Mouse (Mus musculus): ENCODE results near the gene Cmss1. TPM values are rescaled to one million over a fixed set of nuclear protein-coding genes. Genes with fewer than 3 reads are reported as not detected.

The Cmss1 gene
- polyA plus RNA-seq, 1 experiment from 2014 or later: 36.8 TPM

- Histone ChIP-seq H3K27ac (no peak overlapping the region), H3K27me3 (no peaks in the 10 kb centered on the region), H3K4me2 (replicated peaks) (no peak overlapping the region), H3K9me3 (no peaks in the 10 kb centered on the region), H3K4me3 (replicated peaks) (no peak overlapping the region), H3K9ac (replicated peaks) (no peak overlapping the region), H3K36me3 (no peaks in the 10 kb centered on the region), H3K4me1 (replicated peaks) (no peaks in the 10 kb centered on the region)
- no peak for ATAC-seq
- 87% methylated on average over 1 of the region's 1 CpGs for WGBS
Measured at GRCm38 (mm10) chr16:57534811-57535210, 71.9 kb downstream of the Cmss1 start.

- H3K27ac ChIP-seq: no peak overlapping the region
- WGBS: 85% methylated on average over 1 of the region's 1 CpGs
- ATAC-seq: no peak
Measured at GRCm38 (mm10) chr16:57534365-57534764, 72.3 kb downstream of the Cmss1 start.

GRCm38 (mm10) chr16:57532081-57532493 is 74.6 kb downstream of the Cmss1 start:
- Histone ChIP-seq H3K4me3 (replicated peaks) (no peak overlapping the region), H3K4me1 (replicated peaks) (no peaks in the 10 kb centered on the region), H3K36me3 (no peaks in the 10 kb centered on the region), H3K4me2 (replicated peaks) (no peak overlapping the region), H3K27ac (no peak overlapping the region), H3K27me3 (no peaks in the 10 kb centered on the region), H3K9ac (replicated peaks) (no peak overlapping the region), H3K9me3 (no peaks in the 10 kb centered on the region)
- WGBS: 61% methylated on average over 6 of the region's 6 CpGs
- ATAC-seq: no peak

More at GRCm38 (mm10) chr16:57534365-57534764, 72.3 kb downstream of the Cmss1 start:
- Histone ChIP-seq H3K4me2 (replicated peaks) (no peak overlapping the region), H3K27me3 (no peaks in the 10 kb centered on the region), H3K36me3 (no peaks in the 10 kb centered on the region), H3K4me3 (replicated peaks) (no peak overlapping the region), H3K4me1 (replicated peaks) (no peaks in the 10 kb centered on the region), H3K9ac (replicated peaks) (no peak overlapping the region), H3K9me3 (no peaks in the 10 kb centered on the region)

- no peaks in the 10 kb centered on the region for H3K9me3 ChIP-seq
- H3K9ac ChIP-seq (replicated peaks): no peak overlapping the region
- no peaks in the 10 kb centered on the region for H3K4me1 ChIP-seq (replicated peaks)
- no peak overlapping the region for H3K27ac ChIP-seq
- WGBS: 89% methylated on average over 4 of the region's 4 CpGs
- no peak for ATAC-seq
- no peak overlapping the region for H3K4me2 ChIP-seq (replicated peaks)
- H3K36me3 ChIP-seq: no peaks in the 10 kb centered on the region
- no peak overlapping the region for H3K4me3 ChIP-seq (replicated peaks)
- H3K27me3 ChIP-seq: no peaks in the 10 kb centered on the region
Measured at GRCm38 (mm10) chr16:57530547-57530946, 76.1 kb downstream of the Cmss1 start.

- Histone ChIP-seq H3K4me2 (replicated peaks) (no peak overlapping the region), H3K4me3 (replicated peaks) (no peak overlapping the region), H3K27ac (no peak overlapping the region), H3K9me3 (no peaks in the 10 kb centered on the region), H3K4me1 (replicated peaks) (no peaks in the 10 kb centered on the region), H3K27me3 (no peaks in the 10 kb centered on the region), H3K9ac (replicated peaks) (no peak overlapping the region), H3K36me3 (no peaks in the 10 kb centered on the region)
- WGBS: 84% methylated on average over 4 of the region's 4 CpGs
- no peak for ATAC-seq
Measured at GRCm38 (mm10) chr16:57528457-57528856, 78.2 kb downstream of the Cmss1 start.

DNA sequence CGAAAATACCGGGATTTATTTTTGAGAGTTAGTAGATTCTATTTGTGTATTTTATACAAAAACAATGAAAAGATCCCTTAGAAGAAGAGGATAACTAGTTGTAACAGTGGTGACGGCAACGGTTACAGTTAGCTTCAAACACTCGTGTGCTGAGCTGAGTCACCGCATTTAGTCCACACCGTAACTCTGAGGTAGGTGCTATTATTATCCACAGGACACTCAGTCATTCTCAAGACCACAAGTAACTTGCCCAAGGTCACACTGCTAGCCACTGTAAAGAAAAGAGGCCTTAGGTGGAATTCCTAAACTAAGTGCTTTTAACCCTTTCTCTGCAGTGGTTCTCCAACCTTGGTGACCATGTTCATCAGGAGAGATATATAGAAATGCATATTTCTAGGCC is 79.8 kb downstream of the Cmss1 start:
- Histone ChIP-seq H3K27me3 (no peaks in the 10 kb centered on the region), H3K9me3 (no peaks in the 10 kb centered on the region), H3K36me3 (no peaks in the 10 kb centered on the region), H3K4me3 (replicated peaks) (no peak overlapping the region), H3K4me2 (replicated peaks) (no peak overlapping the region), H3K4me1 (replicated peaks) (no peaks in the 10 kb centered on the region), H3K27ac (no peak overlapping the region), H3K9ac (replicated peaks) (no peak overlapping the region)
- no peak for ATAC-seq
- WGBS: 94% methylated on average over 7 of the region's 7 CpGs

DNA sequence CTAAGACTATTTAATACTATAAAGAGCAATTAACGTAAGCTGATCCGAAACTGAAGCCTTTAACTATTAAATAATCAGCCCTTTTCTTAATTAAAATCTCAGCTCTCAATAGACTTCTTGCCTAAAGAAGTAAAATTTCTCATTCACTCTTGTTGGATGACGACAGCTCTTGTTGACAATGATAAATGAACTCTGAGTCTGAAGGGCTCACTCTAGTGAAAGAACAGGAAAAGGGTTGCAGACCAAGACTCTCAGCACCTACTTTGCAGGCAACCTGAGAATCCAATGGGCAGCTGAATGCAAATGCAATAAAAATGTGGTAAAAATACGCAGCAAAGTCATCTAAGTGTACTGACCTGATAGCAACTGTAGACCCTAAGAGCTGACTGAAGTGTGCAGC is 81.2 kb downstream of the Cmss1 start:
- Histone ChIP-seq H3K4me2 (replicated peaks) (no peak overlapping the region), H3K9ac (replicated peaks) (no peak overlapping the region), H3K36me3 (no peaks in the 10 kb centered on the region), H3K9me3 (no peaks in the 10 kb centered on the region), H3K27ac (no peak overlapping the region), H3K27me3 (no peaks in the 10 kb centered on the region), H3K4me3 (replicated peaks) (no peak overlapping the region), H3K4me1 (replicated peaks) (no peaks in the 10 kb centered on the region)
- no peak for ATAC-seq
- 87% methylated on average over 4 of the region's 4 CpGs for WGBS

DNA sequence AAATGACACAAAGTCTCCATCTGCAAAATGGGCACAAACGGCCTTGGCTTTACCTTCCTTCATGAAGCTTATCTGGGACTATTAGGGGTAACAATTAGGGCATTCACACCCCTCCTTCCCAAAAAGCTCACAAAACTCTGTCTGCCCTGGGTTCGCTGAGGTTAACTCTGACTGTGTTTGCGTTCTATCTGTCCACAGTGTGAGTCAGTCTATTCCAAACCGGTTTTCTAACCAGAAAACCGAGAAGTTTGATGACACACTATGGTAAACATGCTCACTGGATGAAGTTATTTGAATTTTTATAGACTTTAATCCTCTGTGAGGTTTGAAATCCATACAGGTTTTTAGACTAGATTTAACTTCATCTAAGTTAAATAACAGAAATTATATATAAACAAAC is 81.6 kb downstream of the Cmss1 start:
- Histone ChIP-seq H3K4me2 (replicated peaks) (no peak overlapping the region), H3K27me3 (no peaks in the 10 kb centered on the region), H3K4me1 (replicated peaks) (no peaks in the 10 kb centered on the region), H3K4me3 (replicated peaks) (no peak overlapping the region), H3K9me3 (no peaks in the 10 kb centered on the region), H3K36me3 (no peaks in the 10 kb centered on the region), H3K27ac (no peak overlapping the region), H3K9ac (replicated peaks) (no peak overlapping the region)
- no peak for ATAC-seq
- WGBS: 90% methylated on average over 5 of the region's 5 CpGs

DNA sequence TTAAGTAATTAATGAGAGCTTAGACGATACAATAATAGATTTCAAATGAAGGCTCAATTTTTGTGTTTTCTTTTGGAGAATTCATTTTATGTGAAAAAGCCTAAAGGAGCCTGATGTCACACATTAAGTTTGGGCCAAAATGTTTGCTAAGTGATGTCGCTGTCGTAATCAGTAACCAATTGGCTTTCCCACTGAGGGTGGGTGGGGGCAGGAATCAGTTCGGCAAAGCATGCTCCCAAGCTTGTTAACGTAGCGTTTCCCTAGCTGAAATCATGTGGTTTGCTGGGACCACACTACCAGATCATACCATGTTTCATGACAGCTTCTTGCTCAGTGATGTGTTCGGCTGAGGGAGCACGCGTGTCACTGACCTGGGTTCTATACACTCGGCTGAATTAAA is 91.0 kb downstream of the Cmss1 start:
- Histone ChIP-seq H3K4me1 (replicated peaks) (no peaks in the 10 kb centered on the region), H3K27me3 (no peaks in the 10 kb centered on the region), H3K27ac (no peak overlapping the region), H3K4me2 (replicated peaks) (no peak overlapping the region), H3K36me3 (no peaks in the 10 kb centered on the region), H3K9ac (replicated peaks) (no peak overlapping the region), H3K4me3 (replicated peaks) (no peak overlapping the region), H3K9me3 (no peaks in the 10 kb centered on the region)
- 91% methylated on average over 10 of the region's 10 CpGs for WGBS
- no peak for ATAC-seq

GRCm38 (mm10) chr16:57514371-57514770 is 92.3 kb downstream of the Cmss1 start:
- no peak for ATAC-seq
- no peak overlapping the region for H3K4me2 ChIP-seq (replicated peaks)
- no peak overlapping the region for H3K4me3 ChIP-seq (replicated peaks)
- H3K27me3 ChIP-seq: no peaks in the 10 kb centered on the region
- H3K27ac ChIP-seq: no peak overlapping the region
- H3K36me3 ChIP-seq: no peaks in the 10 kb centered on the region
- H3K9ac ChIP-seq (replicated peaks): no peak overlapping the region
- H3K4me1 ChIP-seq (replicated peaks): no peaks in the 10 kb centered on the region
- H3K9me3 ChIP-seq: no peaks in the 10 kb centered on the region
- 60% methylated on average over 4 of the region's 4 CpGs for WGBS

GRCm38 (mm10) chr16:57513562-57513961 is 93.1 kb downstream of the Cmss1 start:
- H3K4me3 ChIP-seq (replicated peaks): no peak overlapping the region
- H3K9ac ChIP-seq (replicated peaks): no peak overlapping the region
- H3K27ac ChIP-seq: no peak overlapping the region
- no peaks in the 10 kb centered on the region for H3K4me1 ChIP-seq (replicated peaks)
- 89% methylated on average over 7 of the region's 7 CpGs for WGBS
- no peak for ATAC-seq
- no peak overlapping the region for H3K4me2 ChIP-seq (replicated peaks)
- H3K27me3 ChIP-seq: no peaks in the 10 kb centered on the region
- H3K9me3 ChIP-seq: no peaks in the 10 kb centered on the region
- H3K36me3 ChIP-seq: no peaks in the 10 kb centered on the region

GRCm38 (mm10) chr16:57509099-57509498 is 97.6 kb downstream of the Cmss1 start:
- no peaks in the 10 kb centered on the region for H3K27me3 ChIP-seq
- no peak for ATAC-seq
- H3K9me3 ChIP-seq: no peaks in the 10 kb centered on the region
- no peak overlapping the region for H3K9ac ChIP-seq (replicated peaks)
- H3K4me2 ChIP-seq (replicated peaks): no peak overlapping the region
- WGBS: 92% methylated on average over 3 of the region's 3 CpGs
- no peaks in the 10 kb centered on the region for H3K36me3 ChIP-seq
- no peaks in the 10 kb centered on the region for H3K4me1 ChIP-seq (replicated peaks)
- H3K27ac ChIP-seq: no peak overlapping the region
- no peak overlapping the region for H3K4me3 ChIP-seq (replicated peaks)

- Histone ChIP-seq H3K4me3 (replicated peaks) (no peak overlapping the region), H3K4me2 (replicated peaks) (no peak overlapping the region), H3K36me3 (no peaks in the 10 kb centered on the region), H3K9me3 (no peaks in the 10 kb centered on the region), H3K27ac (no peak overlapping the region), H3K27me3 (no peaks in the 10 kb centered on the region), H3K4me1 (replicated peaks) (no peaks in the 10 kb centered on the region), H3K9ac (replicated peaks) (no peak overlapping the region)
- ATAC-seq: no peak
- WGBS: 87% methylated on average over 1 of the region's 1 CpGs
Measured at GRCm38 (mm10) chr16:57508351-57508750, 98.3 kb downstream of the Cmss1 start.
